Mouse (Mus musculus) C2C12 (cell line): ENCODE data around the gene Gramd1b.

Experiments
- CTCF ChIP-seq: IDR thresholded peaks from one replicate; pipeline ENCODE4 v1.5.1; 2011; ENCODE audit not compliant: control insufficient read depth, insufficient read depth, insufficient read length
- MAX ChIP-seq: IDR thresholded peaks from one replicate; pipeline ENCODE4 v1.6.1; 2011; ENCODE audit warnings: mild to moderate bottlenecking, control low read depth
- USF1 ChIP-seq: IDR thresholded peaks from one replicate; pipeline ENCODE4 v1.6.1; 2011; ENCODE audit warnings: low read depth, mild to moderate bottlenecking, control low read depth, moderate library complexity

- TF ChIP-seq USF1 (no peak), MAX (no peak), CTCF (no peak)
Measured at GRCm38 (mm10) chr9:40409071-40409470, 122.1 kb downstream of the Gramd1b start.
